27 mouse cellular contexts compared by ENCODE assay signal in genomic region chr2:75517096-75517495, GRCm38 (mm10).
"Had no signal": no experiment of that assay in that cellular context is flagged by ENCODE, and none has a peak within 500 bp of the region (broad histone marks: within the 10 kb centered on the region; RNA-seq: fewer than 3 reads in every experiment).

No protein-coding gene starts in this region.

- H3K9ac ChIP-seq: heart, embryonic 13.5 days; heart, embryonic 15.5 days; hindbrain, embryonic 13.5 days; hindbrain, embryonic 15.5 days; kidney, embryonic 15.5 days; limb, embryonic 12.5 days; liver, embryonic 13.5 days; liver, embryonic 15.5 days had no signal

- H3K4me2 ChIP-seq: heart, embryonic 11.5 days; heart, embryonic 13.5 days; heart, embryonic 15.5 days; hindbrain, embryonic 13.5 days; hindbrain, embryonic 15.5 days; kidney, embryonic 15.5 days; liver, embryonic 11.5 days; liver, embryonic 13.5 days; liver, embryonic 15.5 days had no signal

- H3K27ac ChIP-seq: heart, adult 2 months; heart, embryonic 13.5 days; heart, embryonic 15.5 days; hindbrain, embryonic 13.5 days; hindbrain, embryonic 15.5 days; hindbrain, postnatal 0 days; kidney, embryonic 15.5 days; kidney, postnatal 0 days; limb, embryonic 12.5 days; liver, embryonic 13.5 days; liver, embryonic 15.5 days had no signal

- H3K9me3 ChIP-seq: heart, embryonic 13.5 days; heart, embryonic 15.5 days; hindbrain, embryonic 13.5 days; hindbrain, embryonic 15.5 days; kidney, embryonic 15.5 days; limb, embryonic 12.5 days; liver, embryonic 13.5 days; liver, embryonic 15.5 days had no signal

- H3K36me3 ChIP-seq: heart, embryonic 13.5 days; heart, embryonic 15.5 days; hindbrain, embryonic 13.5 days; hindbrain, embryonic 15.5 days; kidney, embryonic 15.5 days; limb, embryonic 12.5 days; liver, embryonic 13.5 days; liver, embryonic 15.5 days had no signal

- H3K27me3 ChIP-seq: heart, embryonic 13.5 days; heart, embryonic 15.5 days; hindbrain, embryonic 13.5 days; hindbrain, embryonic 15.5 days; kidney, embryonic 15.5 days; liver, embryonic 13.5 days; liver, embryonic 15.5 days had no signal

- H3K4me1 ChIP-seq: heart, embryonic 15.5 days; liver, embryonic 13.5 days; liver, embryonic 15.5 days had no signal

- ATAC-seq: hindbrain, postnatal 0 days; intestine, embryonic 16.5 days had no signal

- H3K4me3 ChIP-seq: heart, adult 2 months; heart, embryonic 13.5 days; heart, embryonic 15.5 days; hindbrain, embryonic 13.5 days; hindbrain, embryonic 15.5 days; kidney, embryonic 15.5 days; limb, embryonic 12.5 days; liver, embryonic 13.5 days; liver, embryonic 15.5 days had no signal

- DNase-seq: gastrocnemius, postnatal 14 days; gastrocnemius, postnatal 36 days; heart, adult 2 months; heart, postnatal 14 days; heart, postnatal 36 days; kidney, adult 11 months; kidney, adult 2 months; kidney, adult 9 months; kidney, postnatal 14 days; kidney, postnatal 36 days; layer of hippocampus, adult 9-11 months; layer of hippocampus, postnatal 36 days; left cerebral cortex, postnatal 4 days; liver; liver, embryonic 13.5 days had no signal
